13 mouse cellular contexts compared by ENCODE assay signal in genomic region chr6:6543606-6544254, GRCm38 (mm10).
"Had no signal": no experiment of that assay in that cellular context is flagged by ENCODE, and none has a peak within 500 bp of the region (broad histone marks: within the 10 kb centered on the region; RNA-seq: fewer than 3 reads in every experiment).

No protein-coding gene starts in this region.

- H3K27ac ChIP-seq: layer of hippocampus, adult 2 months; limb, embryonic 15.5 days; liver, embryonic 12.5 days; macrophage; midbrain, embryonic 12.5 days; neural tube, embryonic 12.5 days; stomach, embryonic 15.5 days had no signal

- ATAC-seq: liver, embryonic 12.5 days had no signal

- H3K4me3 ChIP-seq: layer of hippocampus, adult 2 months; limb, embryonic 15.5 days; liver, embryonic 12.5 days; midbrain, embryonic 12.5 days; neural tube, embryonic 12.5 days; stomach, embryonic 15.5 days had no signal

- DNase-seq: kidney, postnatal 10 days; kidney, postnatal 4 days; lung, embryonic 14.5 days; lung, postnatal 14 days; retina, postnatal 1 day; thymus, postnatal 4 days had no signal

- H3K27me3 ChIP-seq: limb, embryonic 15.5 days; liver, embryonic 12.5 days; midbrain, embryonic 12.5 days; stomach, embryonic 15.5 days had no signal

- H3K9me3 ChIP-seq: limb, embryonic 15.5 days; liver, embryonic 12.5 days; midbrain, embryonic 12.5 days; neural tube, embryonic 12.5 days; stomach, embryonic 15.5 days had no signal

- H3K4me1 ChIP-seq: liver, embryonic 12.5 days; midbrain, embryonic 12.5 days; neural tube, embryonic 12.5 days; stomach, embryonic 15.5 days had no signal

- H3K4me2 ChIP-seq: limb, embryonic 15.5 days; liver, embryonic 12.5 days; lung, embryonic 14.5 days; midbrain, embryonic 12.5 days; neural tube, embryonic 12.5 days; stomach, embryonic 15.5 days had no signal

- H3K36me3 ChIP-seq: limb, embryonic 15.5 days; liver, embryonic 12.5 days; midbrain, embryonic 12.5 days; neural tube, embryonic 12.5 days; stomach, embryonic 15.5 days had no signal

- H3K9ac ChIP-seq: limb, embryonic 15.5 days; liver, embryonic 12.5 days; lung, embryonic 14.5 days; midbrain, embryonic 12.5 days; neural tube, embryonic 12.5 days; stomach, embryonic 15.5 days had no signal
